Mouse (Mus musculus) lung, postnatal 0 days (tissue): ENCODE results near the gene Acvr2b. TPM values are rescaled to one million over a fixed set of nuclear protein-coding genes. Genes with fewer than 3 reads are reported as not detected.
A peak's percentile ranks its signal among the peaks of the same experiment; 100 is the strongest.

Experiments
- ATAC-seq: fragments of 200-750 bp; cut with Nextera tagmentation; 2 replicates; pipeline ENCODE4 v1.8.0; 2017; ENCODE audit warnings: moderate library complexity
- DNase-seq: peaks from one replicate; pipeline ENCODE4 v3.0.0-alpha.2; 2016; ENCODE audit warnings: low spot score
- H3K27ac ChIP-seq: fragments of 300-500 bp; sonication (generic); 2 replicates; pipeline ENCODE4 v1.5.1; 2014; ENCODE audit warnings: antibody characterized with exemption, mild to moderate bottlenecking, low read length, mixed read lengths
- H3K27me3 ChIP-seq: fragments of 300-500 bp; sonication (generic); replicated peaks from 2 replicates; pipeline ENCODE4 v1.6.1; 2014; ENCODE audit warnings: low read length, mixed read lengths; ENCODE audit not compliant: insufficient read depth
- H3K36me3 ChIP-seq: fragments of 300-500 bp; sonication (generic); 2 replicates; pipeline ENCODE4 v1.6.1; 2014; ENCODE audit warnings: low read length, mixed read lengths; ENCODE audit not compliant: insufficient read depth
- H3K4me1 ChIP-seq: fragments of 300-500 bp; sonication (generic); 2 replicates; pipeline ENCODE4 v1.6.1; 2014; ENCODE audit warnings: antibody characterized with exemption, low read depth, low read length, mixed read lengths; ENCODE audit not compliant: insufficient read depth
- H3K4me2 ChIP-seq: fragments of 300-500 bp; sonication (generic); replicated peaks from 2 replicates; pipeline ENCODE4 v1.6.1; 2014; ENCODE audit warnings: low read depth, mild to moderate bottlenecking, low read length, moderate library complexity, mixed read lengths
- H3K4me3 ChIP-seq: fragments of 300-500 bp; sonication (generic); 2 replicates; pipeline ENCODE4 v1.5.1; 2014; ENCODE audit warnings: low read depth, low read length
- H3K9ac ChIP-seq: fragments of 300-500 bp; sonication (generic); replicated peaks from 2 replicates; pipeline ENCODE4 v1.6.1; 2014; ENCODE audit warnings: low read depth, mild to moderate bottlenecking
- H3K9me3 ChIP-seq: fragments of 300-500 bp; sonication (generic); 2 replicates; pipeline ENCODE4 v1.6.1; 2016; ENCODE audit warnings: low read length, mixed read lengths
- CTCF ChIP-seq: IDR thresholded peaks from 2 replicates; pipeline ENCODE4 v1.5.1; 2016; ENCODE audit warnings: antibody characterized with exemption, mild to moderate bottlenecking
- EP300 ChIP-seq: IDR thresholded peaks from 2 replicates; pipeline ENCODE4 v1.6.1; 2016; ENCODE audit warnings: antibody characterized with exemption, mild to moderate bottlenecking, control low read depth
- WGBS: fragments of 180-500 bp; shearing (Covaris S2); extraction: QIAGEN DNeasy Blood & Tissue Kit; methylation state at CpG from one replicate; pipeline ENCODE4 v1.1.7; 2014; 5-methylcytosine and 5-hydroxymethylcytosine counted together
- polyA plus RNA-seq: library from polyadenylated mRNA; unstranded; fragments of >200 nt; fragmentation: Nextera tagmentation; extraction: Ambion mirVana; gene quantifications from 2 replicates; pipeline ENCODE4 v1.2.1, GENCODE M21; 2015

Acvr2b gene
- polyA plus RNA-seq, 1 experiment from 2014 or later: 15.6 TPM

DNA sequence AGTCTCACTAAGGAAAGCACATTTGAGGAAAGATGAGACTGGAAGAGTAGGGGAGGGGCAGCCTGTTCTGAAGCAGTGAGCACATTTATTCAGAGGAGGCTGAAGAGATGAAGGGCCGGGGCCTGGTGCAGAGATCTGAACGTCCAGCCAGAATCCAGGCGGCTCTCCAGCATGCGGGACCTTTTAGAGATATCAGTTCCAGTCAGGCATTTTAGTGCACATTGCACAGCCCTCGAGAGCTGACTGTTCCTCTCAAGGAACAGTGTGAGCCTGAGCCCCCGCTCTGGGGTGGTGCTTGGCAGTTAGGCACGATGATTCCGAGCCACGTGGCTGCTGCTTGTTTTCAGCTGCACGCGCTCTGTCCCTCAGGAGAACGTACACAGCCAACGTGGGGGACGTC lies 55.2 kb downstream of the Acvr2b start:
- H3K36me3 ChIP-seq: peaks cover 1% of the 10 kb centered on the region
- TF ChIP-seq EP300: no peak
- no peak for TF ChIP-seq CTCF
- ATAC-seq: no peak
- H3K4me2 ChIP-seq: no peak overlapping the region
- H3K27ac ChIP-seq: no peak overlapping the region
- H3K4me1 ChIP-seq: no peaks in the 10 kb centered on the region
- H3K9me3 ChIP-seq: no peaks in the 10 kb centered on the region
- H3K9ac ChIP-seq: no peak overlapping the region
- H3K4me3 ChIP-seq: no peak overlapping the region
- WGBS: 81% methylated on average over 14 of the region's 14 CpGs
- DNase-seq: no peak
- H3K27me3 ChIP-seq: no peaks in the 10 kb centered on the region

DNA sequence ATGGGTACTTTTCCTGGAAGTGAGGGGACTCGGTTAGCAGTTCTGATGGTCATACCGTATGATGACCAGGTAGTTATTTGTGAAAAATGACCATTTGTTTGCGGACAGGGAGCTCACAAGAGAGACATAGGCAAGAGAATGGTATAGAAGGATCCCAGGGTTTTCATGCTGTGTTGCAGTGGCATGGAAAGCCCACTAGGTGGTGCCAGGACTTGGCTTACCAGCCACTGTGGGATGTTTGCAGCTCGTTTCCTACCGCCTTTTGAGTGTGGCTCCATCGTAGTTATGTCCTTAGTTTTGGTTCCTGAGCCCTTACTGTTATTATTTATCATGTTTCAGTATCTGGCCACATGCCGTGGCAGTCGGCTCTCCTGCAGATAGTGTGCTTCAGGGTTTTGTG lies 58.5 kb downstream of the Acvr2b start:
- Histone ChIP-seq H3K36me3 (peaks cover 14% of the 10 kb centered on the region), H3K27me3 (no peaks in the 10 kb centered on the region), H3K9me3 (no peaks in the 10 kb centered on the region), H3K27ac (no peak overlapping the region), H3K4me2 (no peak overlapping the region), H3K4me1 (no peaks in the 10 kb centered on the region), H3K9ac (no peak overlapping the region), H3K4me3 (no peak overlapping the region)
- peak; percentile 49 for ATAC-seq
- DNase-seq: peak; percentile 66
- TF ChIP-seq CTCF (peak; percentile 96), EP300 (no peak)
- 39% methylated on average over 8 of the region's 8 CpGs for WGBS

DNA sequence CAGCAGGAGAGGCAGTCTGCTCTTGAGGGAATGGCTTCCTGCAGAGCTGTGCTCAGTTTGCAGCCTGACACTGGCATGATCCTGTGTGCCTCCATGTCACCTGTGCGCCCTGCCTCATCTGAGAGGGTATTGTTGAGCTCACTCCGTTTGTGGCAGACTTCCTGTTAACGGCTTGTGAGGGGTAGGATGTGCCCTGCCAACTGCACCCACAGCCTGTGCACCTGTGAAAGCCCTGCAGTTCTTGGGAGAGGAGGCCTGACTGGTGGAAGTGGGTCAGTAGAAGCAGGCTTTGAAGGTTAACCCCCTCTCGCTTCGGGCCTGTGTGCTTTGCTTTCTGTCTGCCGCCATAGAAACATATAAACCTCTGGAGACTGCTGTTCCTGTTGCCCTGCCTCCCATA lies 63.1 kb downstream of the Acvr2b start:
- Histone ChIP-seq H3K27me3 (no peaks in the 10 kb centered on the region), H3K9me3 (no peaks in the 10 kb centered on the region), H3K9ac (no peak overlapping the region), H3K4me1 (no peaks in the 10 kb centered on the region), H3K36me3 (peaks cover 14% of the 10 kb centered on the region), H3K4me3 (no peak overlapping the region), H3K27ac (no peak overlapping the region), H3K4me2 (no peak overlapping the region)
- no peak for DNase-seq
- 89% methylated on average over 6 of the region's 6 CpGs for WGBS
- no peak for ATAC-seq
- TF ChIP-seq CTCF (no peak), EP300 (no peak)

DNA sequence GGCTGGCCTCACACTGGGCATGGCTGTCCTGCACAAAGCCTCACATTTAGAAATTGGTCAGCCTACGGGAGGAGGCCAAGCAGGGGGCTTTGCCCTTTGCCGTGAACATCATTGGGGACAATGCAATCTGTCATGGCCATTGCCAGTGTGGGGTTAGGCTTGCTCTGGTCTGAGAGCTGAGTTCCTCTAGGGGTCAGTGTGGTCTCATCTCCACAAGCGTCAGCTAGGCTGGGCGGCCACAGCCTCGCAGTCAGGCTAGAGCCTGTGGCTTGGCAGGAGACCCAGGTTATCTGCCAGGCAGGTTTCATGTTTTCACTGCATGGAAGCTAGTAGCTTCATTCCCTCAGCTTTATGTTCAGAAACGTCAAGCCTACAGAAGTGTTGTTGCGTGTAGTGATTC lies 63.7 kb downstream of the Acvr2b start:
- DNase-seq (peak; percentile 42), ATAC-seq (peak; percentile 35; the same call in 1 of the 2 replicates)
- Histone ChIP-seq H3K27ac (no peak overlapping the region), H3K9ac (no peak overlapping the region), H3K27me3 (no peaks in the 10 kb centered on the region), H3K4me2 (no peak overlapping the region), H3K36me3 (peaks cover 14% of the 10 kb centered on the region), H3K4me3 (no peak overlapping the region), H3K4me1 (no peaks in the 10 kb centered on the region), H3K9me3 (no peaks in the 10 kb centered on the region)
- TF ChIP-seq EP300: no peak
- peak; percentile 65 for TF ChIP-seq CTCF
- 61% methylated on average over 7 of the region's 7 CpGs for WGBS

DNA sequence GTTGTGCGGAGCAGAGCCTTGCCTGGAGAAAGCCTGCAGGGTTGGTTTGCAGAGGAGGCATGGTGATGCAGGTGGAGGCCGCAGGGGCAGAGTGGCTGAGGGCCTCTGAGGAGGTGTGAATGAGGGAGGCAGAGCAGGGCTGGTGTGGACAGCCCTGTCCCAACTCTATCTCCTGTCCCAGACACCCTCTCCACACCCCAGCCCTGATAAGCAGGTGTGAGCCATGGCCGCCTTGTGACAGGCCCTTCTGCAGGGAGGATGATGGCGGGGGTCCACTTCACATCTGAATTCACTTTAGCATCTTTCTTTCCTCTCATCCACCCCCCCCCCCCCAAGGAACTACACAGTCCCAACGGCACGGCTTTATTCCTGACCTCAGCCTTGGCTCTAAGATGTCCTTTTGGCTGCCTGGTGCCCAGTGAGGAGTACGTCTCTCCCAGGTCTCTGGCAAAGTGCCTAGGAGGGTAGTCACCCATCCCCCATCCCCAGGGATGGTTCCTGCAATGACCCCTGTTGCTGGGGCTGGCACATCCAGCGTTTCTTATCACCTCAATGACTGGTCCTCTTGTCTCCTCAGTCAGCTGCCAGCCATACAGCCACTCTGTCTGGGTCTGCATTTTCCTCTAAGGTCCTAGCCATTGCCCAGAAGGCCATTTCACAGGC lies 67.9 kb downstream of the Acvr2b start:
- H3K36me3 ChIP-seq: no peaks in the 10 kb centered on the region
- ATAC-seq (no peak), DNase-seq (no peak)
- no peak overlapping the region for H3K4me3 ChIP-seq
- H3K9me3 ChIP-seq: no peaks in the 10 kb centered on the region
- peaks cover 2% of the 10 kb centered on the region; the same call in 1 of the 2 replicates for H3K4me1 ChIP-seq
- H3K9ac ChIP-seq: no peak overlapping the region
- 59% methylated on average over 8 of the region's 8 CpGs for WGBS
- H3K27me3 ChIP-seq: no peaks in the 10 kb centered on the region
- H3K27ac ChIP-seq: no peak overlapping the region
- H3K4me2 ChIP-seq: no peak overlapping the region
- TF ChIP-seq CTCF (no peak), EP300 (no peak)

DNA sequence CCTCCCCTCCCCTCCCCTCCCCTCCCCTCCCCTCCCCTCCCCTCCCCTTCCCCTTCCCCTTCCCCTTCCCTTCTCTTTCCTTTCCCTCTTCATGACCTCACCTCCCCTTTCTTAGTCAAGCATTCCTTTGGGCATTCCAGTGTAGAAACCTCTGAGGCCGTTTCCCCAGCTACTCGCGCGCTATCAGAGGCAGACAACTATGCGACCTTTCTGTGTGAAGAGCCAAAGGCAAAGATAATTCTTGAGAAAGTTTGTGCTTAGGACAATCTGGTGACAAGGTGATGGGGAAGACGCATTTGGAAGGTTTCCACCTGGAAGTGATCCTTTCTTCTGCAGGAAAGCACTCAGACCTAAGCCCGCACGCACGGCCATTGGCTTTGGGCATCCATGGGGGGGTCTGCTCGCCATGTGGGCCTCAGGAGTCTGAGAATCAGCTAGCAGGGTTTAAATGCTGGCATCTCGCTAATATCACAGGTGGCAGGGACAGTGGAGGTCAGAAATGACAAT lies 70.5 kb downstream of the Acvr2b start:
- no peaks in the 10 kb centered on the region for H3K36me3 ChIP-seq
- ATAC-seq (no peak), DNase-seq (peak; percentile 16)
- TF ChIP-seq CTCF (no peak), EP300 (no peak)
- H3K4me2 ChIP-seq: no peak overlapping the region
- no peaks in the 10 kb centered on the region for H3K27me3 ChIP-seq
- peaks cover 3% of the 10 kb centered on the region; the same call in 1 of the 2 replicates for H3K4me1 ChIP-seq
- H3K9me3 ChIP-seq: no peaks in the 10 kb centered on the region
- 43% methylated on average over 11 of the region's 11 CpGs for WGBS
- H3K4me3 ChIP-seq: no peak overlapping the region
- no peak overlapping the region for H3K9ac ChIP-seq
- no peak overlapping the region for H3K27ac ChIP-seq
